Mouse (Mus musculus): Measurements from ENCODE around the gene Ifngr1. TPM values are rescaled to one million over a fixed set of nuclear protein-coding genes. Genes with fewer than 3 reads are reported as not detected.

Gene Ifngr1
- polyA plus RNA-seq, 1 experiment from 2014 or later = 91.0 TPM

DNA sequence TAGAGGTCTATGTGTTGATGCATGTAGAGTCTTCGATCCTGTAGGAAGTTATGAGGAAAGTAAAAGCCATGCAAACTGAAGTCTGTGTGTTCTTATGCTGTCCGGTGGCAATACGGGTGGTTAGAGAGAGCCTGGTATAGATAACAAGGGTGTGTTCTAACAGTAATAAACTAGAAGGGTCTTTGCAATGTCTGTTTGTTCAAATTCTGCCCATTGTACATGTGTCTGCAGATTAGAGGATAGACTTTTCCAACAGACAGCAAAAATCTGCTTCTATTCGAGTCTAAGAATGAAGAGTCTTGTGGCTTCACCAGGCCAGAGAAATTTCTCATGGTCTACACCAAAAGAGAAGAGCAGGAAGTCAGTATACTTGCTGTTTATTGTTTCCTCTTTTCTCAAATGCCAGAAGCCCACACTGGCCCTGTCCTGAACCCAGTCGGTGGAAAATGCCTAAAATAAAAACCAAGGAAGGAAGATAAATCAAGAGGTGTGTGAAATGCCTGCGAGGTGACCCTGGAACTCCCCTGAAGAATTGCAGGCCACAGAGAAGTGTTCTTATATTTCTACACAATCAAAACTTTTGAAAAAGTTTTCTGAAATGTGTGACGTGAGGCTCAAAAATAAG lies 8.8 kb upstream of the Ifngr1 start:
- Histone ChIP-seq H3K4me3 (ENCODE audit: low read depth, low read length) (no peak overlapping the region), H3K9me3 (ENCODE audit: control insufficient read depth) (no peaks in the 10 kb centered on the region), H3K4me1 (replicated peaks; ENCODE audit: control insufficient read depth, insufficient read depth, low read length) (no peaks in the 10 kb centered on the region), H3K36me3 (ENCODE audit: control insufficient read depth, insufficient read depth) (no peaks in the 10 kb centered on the region), H3K9ac (ENCODE audit: low read depth, low read length) (no peak overlapping the region), H3K4me2 (replicated peaks; ENCODE audit: low read depth) (no peak overlapping the region), H3K27me3 (replicated peaks; ENCODE audit: control insufficient read depth, insufficient read depth, low read length) (no peaks in the 10 kb centered on the region), H3K27ac (ENCODE audit: low read depth, low read length) (peak overlapping the region; percentile 65)
- ATAC-seq = no peak
- TF ChIP-seq CTCF (IDR thresholded peaks at IDR 0.05; ENCODE audit: low read depth) = no peak
- 41% methylated on average over 7 of the region's 7 CpGs for WGBS

DNA sequence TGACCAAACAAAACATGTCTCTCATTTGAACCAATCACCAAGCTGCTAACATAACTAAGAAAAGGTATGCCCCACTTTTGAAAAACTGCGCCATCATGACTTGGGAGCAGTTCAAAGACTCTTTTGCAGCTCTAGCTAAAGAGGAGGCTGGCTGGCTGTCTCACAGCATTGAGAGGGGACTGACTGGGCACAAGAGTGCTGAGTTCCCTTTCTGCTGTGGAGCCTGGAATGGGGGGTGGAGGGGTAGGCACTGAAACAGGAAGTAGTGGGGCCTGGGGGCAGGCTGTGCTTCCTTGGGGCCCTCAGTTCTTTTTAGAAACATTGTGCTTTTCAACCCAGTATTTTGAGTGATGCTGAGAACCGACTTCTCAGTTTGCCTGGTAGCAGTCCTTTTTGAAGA lies 7.7 kb upstream of the Ifngr1 start:
- no peak overlapping the region for H3K27ac ChIP-seq (ENCODE audit: low read depth, low read length)
- no peak overlapping the region for H3K9ac ChIP-seq (ENCODE audit: low read depth, low read length)
- TF ChIP-seq CTCF (IDR thresholded peaks at IDR 0.05; ENCODE audit: low read depth) = no peak
- no peaks in the 10 kb centered on the region for H3K9me3 ChIP-seq (ENCODE audit: control insufficient read depth)
- no peaks in the 10 kb centered on the region for H3K4me1 ChIP-seq (replicated peaks; ENCODE audit: control insufficient read depth, insufficient read depth, low read length)
- WGBS = 93% methylated on average over 2 of the region's 2 CpGs
- no peaks in the 10 kb centered on the region for H3K36me3 ChIP-seq (ENCODE audit: control insufficient read depth, insufficient read depth)
- no peak overlapping the region for H3K4me3 ChIP-seq (ENCODE audit: low read depth, low read length)
- H3K27me3 ChIP-seq (replicated peaks; ENCODE audit: control insufficient read depth, insufficient read depth, low read length) = no peaks in the 10 kb centered on the region
- ATAC-seq = no peak
- H3K4me2 ChIP-seq (replicated peaks; ENCODE audit: low read depth) = no peak overlapping the region

DNA sequence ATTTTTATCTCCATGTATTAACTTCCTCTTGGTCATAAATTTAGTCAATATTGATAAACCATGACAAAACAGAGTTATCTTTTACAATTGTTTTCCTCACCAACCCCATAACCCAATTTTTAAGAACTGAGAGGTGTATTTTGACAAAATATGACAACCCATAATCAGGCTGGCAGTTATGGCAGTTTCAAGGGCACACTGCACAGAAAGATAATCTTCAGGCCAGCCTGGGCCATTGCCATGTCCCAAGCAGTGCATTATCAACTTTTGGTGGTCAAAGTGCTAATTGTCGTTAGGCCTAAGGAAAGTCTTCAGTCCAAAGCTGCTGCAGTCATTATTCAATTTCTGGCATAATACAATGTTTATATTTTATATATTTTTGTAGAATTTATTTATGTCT lies 6.9 kb upstream of the Ifngr1 start:
- Histone ChIP-seq H3K4me1 (replicated peaks; ENCODE audit: control insufficient read depth, insufficient read depth, low read length) (no peaks in the 10 kb centered on the region), H3K27me3 (replicated peaks; ENCODE audit: control insufficient read depth, insufficient read depth, low read length) (no peaks in the 10 kb centered on the region), H3K4me3 (ENCODE audit: low read depth, low read length) (no peak overlapping the region), H3K9me3 (ENCODE audit: control insufficient read depth) (no peaks in the 10 kb centered on the region), H3K9ac (ENCODE audit: low read depth, low read length) (no peak overlapping the region), H3K27ac (ENCODE audit: low read depth, low read length) (no peak overlapping the region), H3K36me3 (ENCODE audit: control insufficient read depth, insufficient read depth) (no peaks in the 10 kb centered on the region), H3K4me2 (replicated peaks; ENCODE audit: low read depth) (no peak overlapping the region)
- ATAC-seq = no peak
- 39% methylated on average over 1 of the region's 1 CpGs for WGBS
- TF ChIP-seq CTCF (IDR thresholded peaks at IDR 0.05; ENCODE audit: low read depth) = no peak

GRCm38 (mm10) chr10:19585860-19586259 lies 5.9 kb upstream of the Ifngr1 start:
- Histone ChIP-seq H3K4me2 (replicated peaks; ENCODE audit: low read depth) (no peak overlapping the region), H3K9me3 (ENCODE audit: control insufficient read depth) (no peaks in the 10 kb centered on the region), H3K27me3 (replicated peaks; ENCODE audit: control insufficient read depth, insufficient read depth, low read length) (no peaks in the 10 kb centered on the region), H3K4me3 (ENCODE audit: low read depth, low read length) (no peak overlapping the region), H3K9ac (ENCODE audit: low read depth, low read length) (no peak overlapping the region), H3K4me1 (replicated peaks; ENCODE audit: control insufficient read depth, insufficient read depth, low read length) (0 out of 2 replicates have a peak, but pooled peaks cover 1% of the 10 kb centered on the region), H3K36me3 (ENCODE audit: control insufficient read depth, insufficient read depth) (no peaks in the 10 kb centered on the region), H3K27ac (ENCODE audit: low read depth, low read length) (no peak overlapping the region)
- ATAC-seq = no peak
- TF ChIP-seq CTCF (IDR thresholded peaks at IDR 0.05; ENCODE audit: low read depth) = no peak
- 87% methylated on average over 5 of the region's 5 CpGs for WGBS

DNA sequence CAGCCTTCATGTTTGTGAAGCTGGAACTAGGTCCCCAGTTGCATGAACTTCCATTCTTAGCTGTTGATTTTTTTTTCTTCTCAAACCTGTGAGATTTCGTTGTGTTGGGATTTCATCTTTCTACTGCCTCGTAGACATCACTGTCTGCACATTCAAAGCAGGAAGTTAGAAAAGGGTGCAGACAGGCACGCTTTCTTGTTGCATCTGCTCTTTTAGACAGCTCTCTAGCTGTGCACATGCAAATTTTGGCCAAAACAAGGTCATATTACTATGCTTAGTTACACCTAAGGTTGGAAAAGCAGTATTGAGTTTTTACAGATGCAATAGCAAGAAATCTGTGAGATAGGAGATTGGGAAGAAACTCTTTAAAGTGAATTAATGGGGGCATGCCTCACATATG lies 4.5 kb upstream of the Ifngr1 start:
- no peaks in the 10 kb centered on the region for H3K27me3 ChIP-seq (replicated peaks; ENCODE audit: control insufficient read depth, insufficient read depth, low read length)
- WGBS = 84% methylated on average over 3 of the region's 3 CpGs
- 0 out of 2 replicates have a peak, but pooled peaks cover 8% of the 10 kb centered on the region for H3K4me1 ChIP-seq (replicated peaks; ENCODE audit: control insufficient read depth, insufficient read depth, low read length)
- TF ChIP-seq CTCF (IDR thresholded peaks at IDR 0.05; ENCODE audit: low read depth) = no peak
- H3K4me3 ChIP-seq (ENCODE audit: low read depth, low read length) = no peak overlapping the region
- H3K9ac ChIP-seq (ENCODE audit: low read depth, low read length) = no peak overlapping the region
- H3K36me3 ChIP-seq (ENCODE audit: control insufficient read depth, insufficient read depth) = no peaks in the 10 kb centered on the region
- no peak overlapping the region for H3K4me2 ChIP-seq (replicated peaks; ENCODE audit: low read depth)
- no peak overlapping the region for H3K27ac ChIP-seq (ENCODE audit: low read depth, low read length)
- no peak for ATAC-seq
- H3K9me3 ChIP-seq (ENCODE audit: control insufficient read depth) = no peaks in the 10 kb centered on the region

DNA sequence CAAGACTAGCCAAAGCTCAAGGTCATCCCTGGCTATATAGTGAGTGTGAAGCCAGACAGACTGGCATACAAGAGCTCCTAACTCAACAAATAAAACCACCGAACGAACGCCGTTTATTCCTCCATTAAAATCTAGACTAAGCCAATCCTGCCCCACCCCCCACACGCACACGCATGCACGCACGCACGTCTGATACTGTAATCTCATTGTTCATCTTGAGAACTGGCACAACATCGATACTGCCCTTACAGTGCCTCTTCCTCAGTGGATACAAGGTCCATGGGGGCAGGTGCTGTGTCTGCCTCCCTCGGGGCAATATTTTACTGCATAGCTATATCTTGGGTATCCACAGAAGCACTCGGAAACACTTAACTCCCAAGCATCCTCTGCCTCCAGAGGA lies 2.1 kb upstream of the Ifngr1 start:
- peak; percentile 17; the same call in 1 of the 2 replicates for ATAC-seq
- 0 out of 2 replicates have a peak, but pooled peaks cover 10% of the 10 kb centered on the region for H3K4me1 ChIP-seq (replicated peaks; ENCODE audit: control insufficient read depth, insufficient read depth, low read length)
- peak overlapping the region; percentile 22; the same call in 1 of the 2 replicates for H3K4me2 ChIP-seq (replicated peaks; ENCODE audit: low read depth)
- WGBS = 49% methylated on average over 12 of the region's 12 CpGs
- H3K9me3 ChIP-seq (ENCODE audit: control insufficient read depth) = no peaks in the 10 kb centered on the region
- H3K27ac ChIP-seq (ENCODE audit: low read depth, low read length) = peak overlapping the region; percentile 54; the same call in 1 of the 2 replicates
- no peak overlapping the region for H3K4me3 ChIP-seq (ENCODE audit: low read depth, low read length)
- no peak for TF ChIP-seq CTCF (IDR thresholded peaks at IDR 0.05; ENCODE audit: low read depth)
- no peaks in the 10 kb centered on the region for H3K36me3 ChIP-seq (ENCODE audit: control insufficient read depth, insufficient read depth)
- H3K27me3 ChIP-seq (replicated peaks; ENCODE audit: control insufficient read depth, insufficient read depth, low read length) = no peaks in the 10 kb centered on the region
- no peak overlapping the region for H3K9ac ChIP-seq (ENCODE audit: low read depth, low read length)

All from intestine, postnatal 0 days (tissue).